Mouse (Mus musculus) heart, embryonic 14.5 days (tissue): Measurements from ENCODE around the gene Gm26741. TPM values are rescaled to one million over a fixed set of nuclear protein-coding genes. Genes with fewer than 3 reads are reported as not detected.

Experiments
- ATAC-seq: fragments of 200-750 bp; cut with Nextera tagmentation; 2 replicates; pipeline ENCODE4 v1.8.0; 2017; ENCODE audit warnings: low read depth, moderate TSS enrichment; ENCODE audit not compliant: insufficient number of reproducible peaks, insufficient read depth, low FRiP score
- H3K27ac ChIP-seq, 2 experiments: fragments of 200-500 bp in 1 of 2; fragments of 300-500 bp in 1 of 2; sonication (generic) in 1 of 2; replicated peaks in 1 of 2; 2 replicates each; pipeline ENCODE4 v1.5.1; 2012 to 2014; ENCODE audit warnings: low read depth in 2 of 2, low read length in 2 of 2, control low read depth in 1 of 2, mild to moderate bottlenecking in 1 of 2, mixed read lengths in 1 of 2; ENCODE audit not compliant: control insufficient read depth in 1 of 2, insufficient read depth in 1 of 2
- H3K27me3 ChIP-seq: fragments of 300-500 bp; sonication (generic); 2 replicates; pipeline ENCODE4 v1.6.1; 2014; ENCODE audit warnings: mild to moderate bottlenecking, low read length, control low read depth; ENCODE audit not compliant: control insufficient read depth, insufficient read depth
- H3K36me3 ChIP-seq: fragments of 300-500 bp; sonication (generic); 2 replicates; pipeline ENCODE4 v1.6.1; 2014; ENCODE audit warnings: mild to moderate bottlenecking, control low read depth, low read length, mixed read lengths; ENCODE audit not compliant: control insufficient read depth, insufficient read depth
- H3K4me1 ChIP-seq, 2 experiments: fragments of 200-500 bp in 1 of 2; fragments of 300-500 bp in 1 of 2; sonication (generic) in 1 of 2; 2 replicates each; pipeline ENCODE4 v1.6.1; 2012 to 2014; ENCODE audit warnings: low read length in 2 of 2, control low read depth in 1 of 2, mixed read lengths in 1 of 2; ENCODE audit not compliant: control insufficient read depth in 2 of 2, insufficient read depth in 2 of 2
- H3K4me2 ChIP-seq: fragments of 300-500 bp; sonication (generic); 2 replicates; pipeline ENCODE4 v1.6.1; 2014; ENCODE audit warnings: mild to moderate bottlenecking, low read length
- H3K4me3 ChIP-seq, 2 experiments: fragments of 200-500 bp in 1 of 2; fragments of 300-500 bp in 1 of 2; sonication (generic) in 1 of 2; 2 replicates each; pipeline ENCODE4 v1.5.1; 2012 to 2014; ENCODE audit warnings: low read length in 2 of 2, mild to moderate bottlenecking in 2 of 2, control low read depth in 1 of 2, low read depth in 1 of 2, moderate library complexity in 1 of 2; ENCODE audit not compliant: control insufficient read depth in 1 of 2, insufficient read depth in 1 of 2
- H3K9ac ChIP-seq: fragments of 300-500 bp; sonication (generic); 2 replicates; pipeline ENCODE4 v1.6.1; 2014; ENCODE audit warnings: mild to moderate bottlenecking, low read length
- H3K9me3 ChIP-seq: fragments of 300-500 bp; sonication (generic); 2 replicates; pipeline ENCODE4 v1.6.1; 2016; ENCODE audit warnings: low read length, control low read depth; ENCODE audit not compliant: control insufficient read depth
- WGBS: fragments of 180-500 bp; shearing (Covaris S2); extraction: QIAGEN DNeasy Blood & Tissue Kit; methylation state at CpG from one replicate; pipeline ENCODE4 v1.1.7; 2014; 5-methylcytosine and 5-hydroxymethylcytosine counted together
- polyA plus RNA-seq: library from polyadenylated mRNA; unstranded; fragments of >200 nt; fragmentation: Nextera tagmentation; extraction: Ambion mirVana; gene quantifications from 2 replicates; pipeline ENCODE4 v1.2.1, GENCODE M21; 2014

The Gm26741 gene
- polyA plus RNA-seq, 1 experiment from 2014 or later: not detected

DNA sequence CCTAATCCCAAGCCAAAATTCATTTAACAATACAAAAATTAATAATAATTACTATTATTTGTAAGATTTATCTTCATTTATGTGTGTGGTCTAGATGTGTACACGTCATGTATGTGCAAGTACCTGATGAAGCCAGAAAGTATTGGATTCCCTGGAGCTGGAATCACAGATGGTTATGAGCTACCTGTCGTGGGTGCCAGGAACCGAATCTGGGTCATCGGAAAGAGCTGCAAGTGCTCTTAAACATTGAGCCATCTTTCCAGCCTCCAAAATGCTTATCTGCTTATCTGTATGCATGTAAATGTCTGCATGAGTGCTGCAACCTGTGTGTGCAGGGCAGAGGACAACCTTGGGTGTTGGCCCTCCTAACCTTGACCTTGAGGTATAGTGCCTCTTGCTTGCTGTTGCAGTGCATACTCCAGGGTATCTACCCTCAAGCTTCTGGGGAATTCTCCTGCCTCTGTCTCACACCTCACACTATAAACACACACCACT is 1.7 kb downstream of the Gm26741 start:
- no peaks in the 10 kb centered on the region for H3K9me3 ChIP-seq
- no peak overlapping the region for H3K9ac ChIP-seq
- H3K27ac ChIP-seq: no peak overlapping the region
- H3K4me2 ChIP-seq: no peak overlapping the region
- H3K27me3 ChIP-seq: no peaks in the 10 kb centered on the region
- peaks cover 25% of the 10 kb centered on the region; the same call in 1 of the 2 replicates for H3K36me3 ChIP-seq
- no peaks in the 10 kb centered on the region for H3K4me1 ChIP-seq
- ATAC-seq: no peak
- no peak overlapping the region for H3K4me3 ChIP-seq
- WGBS: 95% methylated on average over 4 of the region's 4 CpGs

DNA sequence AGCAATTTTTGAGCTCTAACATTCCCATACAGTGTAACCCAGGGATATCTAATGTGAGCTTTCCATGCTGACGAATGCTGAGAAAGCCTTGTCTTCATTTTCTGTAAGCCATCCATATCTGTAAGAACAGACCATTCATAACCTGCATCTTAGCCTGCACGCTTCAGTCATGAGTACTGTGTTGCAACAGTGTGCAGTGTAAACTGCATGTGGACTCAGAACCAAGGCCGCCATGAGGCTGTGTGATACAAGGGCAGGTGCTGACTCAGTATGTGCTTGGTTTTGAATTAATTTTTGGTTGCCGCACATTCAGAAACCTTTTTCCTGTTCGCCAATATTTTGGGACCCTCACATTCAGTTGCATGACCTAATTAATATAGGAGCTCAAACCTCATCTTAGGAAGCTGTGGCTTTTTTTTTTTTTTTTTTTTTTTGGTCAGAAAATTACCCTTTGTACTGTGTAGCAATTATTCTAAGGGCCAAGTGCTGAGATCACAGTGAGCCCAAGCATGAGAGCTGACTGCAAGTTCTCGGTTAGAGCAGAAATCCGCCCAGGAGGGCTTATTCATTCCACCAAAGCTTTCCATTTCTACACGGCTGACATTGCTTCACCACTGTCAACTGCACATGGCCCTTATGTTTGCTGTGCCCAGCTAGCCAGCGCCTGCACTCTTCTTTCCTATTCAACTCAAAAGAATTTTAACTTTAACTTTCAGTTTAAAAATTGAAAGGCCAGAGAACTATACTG is 2.5 kb downstream of the Gm26741 start:
- H3K4me1 ChIP-seq: no peaks in the 10 kb centered on the region
- no peaks in the 10 kb centered on the region for H3K9me3 ChIP-seq
- H3K4me3 ChIP-seq: no peak overlapping the region
- ATAC-seq: no peak
- WGBS: 92% methylated on average over 9 of the region's 9 CpGs
- no peak overlapping the region for H3K27ac ChIP-seq
- no peaks in the 10 kb centered on the region for H3K27me3 ChIP-seq
- H3K36me3 ChIP-seq: peaks cover 17% of the 10 kb centered on the region; the same call in 1 of the 2 replicates
- H3K4me2 ChIP-seq: no peak overlapping the region
- H3K9ac ChIP-seq: no peak overlapping the region

DNA sequence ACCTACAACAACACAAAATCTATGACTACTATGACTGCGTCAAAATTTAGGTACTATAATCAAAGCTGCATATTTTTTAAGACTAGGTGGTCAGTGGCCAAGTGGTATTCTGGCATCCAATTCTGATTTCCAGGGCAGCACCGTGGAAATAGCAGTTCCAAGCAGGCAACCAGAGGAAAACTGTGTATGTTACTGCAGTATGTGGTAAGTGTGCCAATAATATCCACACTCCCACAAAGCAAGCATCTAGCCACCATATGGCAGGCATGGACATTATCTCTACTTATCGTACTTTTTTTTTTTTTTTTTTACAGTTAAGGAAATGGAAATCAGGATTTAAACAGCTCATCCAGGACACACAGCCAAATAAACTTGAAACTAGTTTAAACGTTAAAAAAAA is 9.8 kb downstream of the Gm26741 start:
- Histone ChIP-seq H3K4me1 (no peaks in the 10 kb centered on the region), H3K4me2 (no peak overlapping the region), H3K4me3 (no peak overlapping the region), H3K9me3 (no peaks in the 10 kb centered on the region), H3K27ac (no peak overlapping the region), H3K36me3 (no peaks in the 10 kb centered on the region), H3K9ac (no peak overlapping the region), H3K27me3 (no peaks in the 10 kb centered on the region)
- no peak for ATAC-seq
- 61% methylated on average over 4 of the region's 4 CpGs for WGBS

DNA sequence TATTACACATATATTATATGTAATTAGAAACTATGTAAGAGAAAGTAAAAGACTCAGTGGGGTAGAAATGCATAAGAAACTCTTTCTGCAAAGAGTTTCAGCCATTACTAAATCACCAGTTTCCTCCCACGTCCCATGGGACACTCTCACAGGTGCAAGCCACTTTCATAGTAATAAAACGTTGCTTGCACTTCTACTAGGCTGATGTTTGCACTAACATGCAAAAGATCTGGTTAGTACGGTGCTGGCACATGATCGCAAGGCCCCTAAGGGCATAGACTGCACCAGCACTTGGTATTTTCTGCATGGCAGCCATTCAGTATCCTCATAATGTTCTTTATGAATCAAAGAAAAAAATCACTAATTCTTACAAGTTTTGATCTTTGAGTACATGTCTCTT is 15.3 kb downstream of the Gm26741 start:
- no peak for ATAC-seq
- Histone ChIP-seq H3K36me3 (no peaks in the 10 kb centered on the region), H3K4me2 (no peak overlapping the region), H3K27me3 (no peaks in the 10 kb centered on the region), H3K4me1 (no peaks in the 10 kb centered on the region; a peak in 1 of 4 replicates), H3K9ac (no peak overlapping the region), H3K4me3 (no peak overlapping the region), H3K27ac (no peak overlapping the region), H3K9me3 (no peaks in the 10 kb centered on the region)
- WGBS: 88% methylated on average over 4 of the region's 4 CpGs

DNA sequence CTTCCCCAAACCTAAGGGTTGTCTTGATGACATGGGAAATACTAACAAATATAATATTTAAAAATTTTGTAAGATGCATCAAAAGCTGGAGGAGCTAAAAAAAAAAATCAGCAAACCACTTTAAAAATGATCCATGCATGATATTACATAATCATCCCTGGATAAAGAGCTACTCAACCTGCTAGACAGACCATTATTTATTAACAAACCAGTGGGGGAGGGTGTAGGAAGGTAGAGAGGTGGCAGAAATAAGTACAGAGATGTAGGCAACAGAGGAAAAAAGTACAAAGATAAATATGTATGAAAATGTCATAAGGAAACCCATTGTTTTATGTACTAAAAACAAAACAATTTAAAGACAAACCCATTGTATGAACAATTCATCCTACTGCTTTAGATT is 16.1 kb downstream of the Gm26741 start:
- H3K27me3 ChIP-seq: no peaks in the 10 kb centered on the region
- peaks cover 0 to 5% of the 10 kb centered on the region in 2 experiments; a peak in 2 of 4 replicates for H3K4me1 ChIP-seq
- H3K9ac ChIP-seq: no peak overlapping the region
- H3K36me3 ChIP-seq: no peaks in the 10 kb centered on the region
- no peak overlapping the region for H3K27ac ChIP-seq
- H3K4me3 ChIP-seq: no peak overlapping the region
- no peak for ATAC-seq
- no peak overlapping the region for H3K4me2 ChIP-seq
- no peaks in the 10 kb centered on the region for H3K9me3 ChIP-seq

GRCm38 (mm10) chr10:52376422-52376821 is 17.9 kb downstream of the Gm26741 start:
- H3K4me1 ChIP-seq: peaks cover 0 to 13% of the 10 kb centered on the region in 2 experiments; a peak in 3 of 4 replicates
- no peaks in the 10 kb centered on the region for H3K36me3 ChIP-seq
- ATAC-seq: no peak
- 79% methylated on average over 2 of the region's 2 CpGs for WGBS
- H3K27me3 ChIP-seq: no peaks in the 10 kb centered on the region
- no peak overlapping the region for H3K4me2 ChIP-seq
- no peak overlapping the region for H3K9ac ChIP-seq
- no peak overlapping the region for H3K4me3 ChIP-seq
- no peak overlapping the region for H3K27ac ChIP-seq
- H3K9me3 ChIP-seq: no peaks in the 10 kb centered on the region

GRCm38 (mm10) chr10:52377813-52378212 is 19.2 kb downstream of the Gm26741 start:
- no peak overlapping the region for H3K4me2 ChIP-seq
- 96% methylated on average over 2 of the region's 2 CpGs for WGBS

More at GRCm38 (mm10) chr10:52377813-52378212, 19.2 kb downstream of the Gm26741 start:
- Histone ChIP-seq H3K36me3 (no peaks in the 10 kb centered on the region), H3K27me3 (no peaks in the 10 kb centered on the region), H3K4me1 (peaks cover 0 to 15% of the 10 kb centered on the region in 2 experiments; a peak in 3 of 4 replicates), H3K4me3 (no peak overlapping the region), H3K9me3 (no peaks in the 10 kb centered on the region), H3K27ac (no peak overlapping the region), H3K9ac (no peak overlapping the region)
- no peak for ATAC-seq
